Mouse (Mus musculus) liver, postnatal 0 days (tissue): ENCODE measurements around the gene Bicdl2.

Experiments used
- CTCF ChIP-seq: sonication (generic); IDR thresholded peaks from 2 replicates; pipeline ENCODE4 v1.5.1; 2016; ENCODE audit warnings: antibody characterized with exemption, low read depth
- EP300 ChIP-seq: IDR thresholded peaks from 2 replicates; pipeline ENCODE4 v1.6.1; 2016; ENCODE audit warnings: antibody characterized with exemption, low read depth, mild to moderate bottlenecking

DNA sequence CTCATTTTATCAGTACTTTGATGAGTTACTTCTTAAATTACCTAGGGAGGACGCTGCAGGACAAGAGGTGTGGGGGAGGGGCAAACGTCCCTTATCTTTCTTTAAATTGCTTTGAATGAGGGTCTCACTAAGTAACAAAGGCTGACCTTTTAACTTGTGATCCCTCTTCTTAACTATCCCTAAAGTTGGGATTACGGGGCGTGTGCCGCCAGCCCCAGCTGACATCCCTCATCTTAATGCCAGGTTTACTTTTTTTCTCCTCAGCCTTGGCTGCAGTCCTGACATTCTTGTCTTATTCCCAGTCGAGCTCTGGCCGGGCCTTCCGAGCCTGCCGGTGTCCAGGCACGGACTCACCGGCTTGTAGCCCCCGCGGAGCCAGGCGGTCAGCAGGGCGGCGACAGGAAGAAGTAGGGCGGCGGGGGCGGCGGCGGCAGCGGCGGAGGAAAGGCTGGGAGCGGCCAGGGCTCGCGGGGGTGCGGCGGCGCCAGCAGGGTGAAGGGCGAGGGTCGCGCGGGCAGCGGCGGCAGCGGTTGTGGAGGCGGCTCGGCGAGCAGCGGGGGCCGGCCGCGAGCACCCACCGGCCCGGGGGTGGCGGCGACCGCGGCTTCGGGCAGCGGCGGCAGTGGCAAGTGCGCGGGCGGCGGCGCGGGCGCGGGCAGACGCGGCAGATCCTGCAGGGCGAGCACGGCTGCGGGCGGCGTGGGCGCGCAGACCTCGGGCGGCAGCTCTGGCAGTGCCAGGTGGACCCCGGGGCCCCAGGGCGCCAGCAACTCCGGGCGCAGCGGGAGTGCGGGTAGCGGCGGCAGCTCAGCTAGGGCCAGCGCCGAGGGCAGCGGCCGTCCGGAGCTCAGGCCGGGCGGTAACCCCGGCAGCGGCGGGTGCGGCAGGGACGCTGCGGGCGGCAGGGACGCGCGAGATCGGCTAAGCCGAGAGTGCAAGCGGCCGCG is 39.1 kb downstream of the Bicdl2 start:
- TF ChIP-seq CTCF = no peak
- TF ChIP-seq EP300 = no peak
